9 mouse cellular contexts compared by ENCODE assay signal in the genomic region with DNA sequence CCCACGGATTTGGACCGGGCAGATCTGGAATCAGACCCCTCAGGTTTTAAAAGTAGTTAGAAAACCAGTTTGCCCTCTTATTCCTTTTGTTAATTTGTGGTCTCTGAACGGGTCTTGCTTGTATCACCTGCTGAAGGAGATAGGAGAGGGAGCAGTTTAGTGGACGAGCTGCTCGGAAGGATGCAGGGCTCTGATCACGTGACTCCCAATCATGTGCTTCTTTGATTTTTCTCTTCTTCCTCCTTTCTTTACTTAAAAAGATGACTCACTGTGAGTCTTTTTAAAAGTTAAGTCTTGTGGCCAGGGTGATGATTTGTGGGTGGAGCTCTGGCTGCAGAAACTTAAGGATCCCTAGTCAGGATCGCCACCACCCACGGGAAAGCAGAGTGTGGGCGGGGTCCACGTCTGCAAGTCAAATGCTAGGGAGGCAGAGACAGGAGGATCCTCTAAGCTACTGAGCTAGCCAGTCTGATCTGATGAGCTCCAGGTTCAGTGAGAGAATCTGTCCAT.
A peak's percentile ranks its signal among the peaks of the same experiment; 100 is the strongest.
DNase-seq lines count a peak whose midpoint lies in the region; ATAC-seq and TF ChIP-seq lines count a peak whose summit lies in the region.
"Had no signal": no experiment of that assay in that cellular context is flagged by ENCODE, and none has a peak within 500 bp of the region (broad histone marks: within the 10 kb centered on the region; RNA-seq: fewer than 3 reads in every experiment).

No protein-coding gene starts in this region.

- TF ChIP-seq CTCF in gastrocnemius, adult 2 months (IDR thresholded peaks at IDR 0.05): no peak

- intact Hi-C loops in gastrocnemius, adult 2 months (cut with DNase I): no loop called here

- peaks cover 14% of the 10 kb centered on the region for H3K4me1 ChIP-seq in neural tube, embryonic 12.5 days
- H3K4me1 ChIP-seq in limb, embryonic 12.5 days (replicated peaks): peaks cover 14% of the 10 kb centered on the region

- 0 out of 2 replicates have a peak overlapping the region, but pooled peaks have one; percentile 40 for H3K4me2 ChIP-seq in neural tube, embryonic 12.5 days (replicated peaks)
- H3K4me2 ChIP-seq in limb, embryonic 12.5 days: peak overlapping the region; percentile 44

- peaks cover 7% of the 10 kb centered on the region; the same call in 1 of the 2 replicates for H3K9me3 ChIP-seq in neural tube, embryonic 12.5 days
- H3K9me3 ChIP-seq in limb, embryonic 12.5 days: peaks cover 7% of the 10 kb centered on the region; the same call in 1 of the 2 replicates

- WGBS in neural tube, embryonic 12.5 days: 76% methylated on average over 10 of the region's 10 CpGs
- 64% methylated on average over 10 of the region's 10 CpGs for WGBS in limb, embryonic 12.5 days

- no peak overlapping the region for H3K27ac ChIP-seq in gastrocnemius, adult 2 months
- H3K27ac ChIP-seq in neural tube, embryonic 12.5 days: no peak overlapping the region
- peak overlapping the region; percentile 66; the same call in 1 of the 2 replicates for H3K27ac ChIP-seq in limb, embryonic 12.5 days

- H3K9ac ChIP-seq in neural tube, embryonic 12.5 days: no peak overlapping the region
- no peak overlapping the region for H3K9ac ChIP-seq in limb, embryonic 12.5 days (replicated peaks)

- H3K27me3 ChIP-seq in neural tube, embryonic 12.5 days (replicated peaks): no peaks in the 10 kb centered on the region
- H3K27me3 ChIP-seq in limb, embryonic 12.5 days: no peaks in the 10 kb centered on the region

- no peak for DNase-seq in gastrocnemius, adult 2 months
- DNase-seq in gastrocnemius, postnatal 10 days: no peak
- DNase-seq in neural tube, embryonic 10.5 days (ENCODE audit: extremely low spot score, low spot score): no peak
- no peak for DNase-seq in right cerebral cortex, postnatal 14 days
- no peak for DNase-seq in adrenal gland, adult (ENCODE audit: inconsistent age in 2 of 2, low spot score in 1 of 2)
- DNase-seq: kidney, adult 18-20 months had no signal

- ATAC-seq in neural tube, embryonic 12.5 days (ENCODE audit: low FRiP score, low read depth): no peak
- ATAC-seq in limb, embryonic 12.5 days (ENCODE audit: insufficient number of reproducible peaks, insufficient read depth, low FRiP score, low TSS enrichment, low read depth): no peak; the same call in 1 of the 2 replicates
- ATAC-seq in erythroblast, adult 5-6 weeks (replicated peaks; ENCODE audit: low FRiP score, poor library complexity, severe bottlenecking): no peak

- H3K4me3 ChIP-seq in gastrocnemius, adult 2 months: peak overlapping the region; percentile 48
- H3K4me3 ChIP-seq in neural tube, embryonic 12.5 days: no peak overlapping the region
- H3K4me3 ChIP-seq in limb, embryonic 12.5 days (replicated peaks): 0 out of 2 replicates have a peak overlapping the region, but pooled peaks have one; percentile 0

- H3K36me3 ChIP-seq in neural tube, embryonic 12.5 days: no peaks in the 10 kb centered on the region
- no peaks in the 10 kb centered on the region for H3K36me3 ChIP-seq in limb, embryonic 12.5 days
